17 mouse cellular contexts compared by ENCODE assay signal in genomic region chr3:135578588-135579140, GRCm38 (mm10).
DNase-seq lines count a peak whose midpoint lies in the region; ATAC-seq and TF ChIP-seq lines count a peak whose summit lies in the region.
"Had no signal": no experiment of that assay in that cellular context is flagged by ENCODE, and none has a peak within 500 bp of the region (broad histone marks: within the 10 kb centered on the region; RNA-seq: fewer than 3 reads in every experiment).

No protein-coding gene starts in this region.

- no peak overlapping the region for H3K4me3 ChIP-seq in heart, embryonic 11.5 days (ENCODE audit: low read depth, low read length)
- H3K4me3 ChIP-seq in spleen, adult 2 months (ENCODE audit: extremely low read depth, insufficient read depth, insufficient read length), result no peak overlapping the region
- H3K4me3 ChIP-seq: embryonic facial prominence, embryonic 12.5 days; hindbrain, embryonic 12.5 days; left cerebral cortex, adult 2 months; limb, embryonic 13.5 days; megakaryocyte, embryonic 14.5 days had no signal

- no peaks in the 10 kb centered on the region for H3K36me3 ChIP-seq in heart, embryonic 11.5 days (ENCODE audit: control insufficient read depth, insufficient read depth, low read length)
- H3K36me3 ChIP-seq in spleen, adult 2 months (ENCODE audit: control insufficient read depth, insufficient read depth, low read length), result no peaks in the 10 kb centered on the region
- H3K36me3 ChIP-seq: embryonic facial prominence, embryonic 12.5 days; hindbrain, embryonic 12.5 days had no signal

- WGBS in heart, embryonic 11.5 days (ENCODE audit: insufficient replicate concordance), result 40% methylated on average over 5 of the region's 5 CpGs
- 61% methylated on average over 5 of the region's 5 CpGs for WGBS in spleen, adult 2 months

- peak overlapping the region; percentile 50 for H3K27ac ChIP-seq in heart, embryonic 11.5 days (ENCODE audit: low read depth, low read length)
- 0 out of 2 replicates have a peak overlapping the region, but pooled peaks have one; percentile 2 for H3K27ac ChIP-seq in spleen, adult 2 months (ENCODE audit: insufficient read depth, low read length)
- H3K27ac ChIP-seq: embryonic facial prominence, embryonic 12.5 days; hindbrain, embryonic 12.5 days; left cerebral cortex, adult 2 months; limb, embryonic 13.5 days had no signal

- no peak for DNase-seq in cerebellum, adult 9-11 months
- DNase-seq in heart, adult 11 months, result no peak
- DNase-seq in spleen, adult 2 months (ENCODE audit: low read depth in 1 of 2, low spot score in 2 of 2), result no peak
- DNase-seq in spleen, postnatal 4 days (ENCODE audit: low spot score in 2 of 2), result no peak
- DNase-seq in yolk sac, embryonic 10.5 days (ENCODE audit: low spot score), result peak; percentile 49
- no peak for DNase-seq in thymus, postnatal 25 days
- DNase-seq: adrenal gland, postnatal 14 days; cerebellum, adult 8-10 months; forebrain, postnatal 0 days; kidney, adult 18-20 months had no signal

- TF ChIP-seq POLR2A in spleen, adult 2 months (IDR thresholded peaks at IDR 0.05; ENCODE audit: low read depth, low read length), result no peak

- peak; percentile 50; the same call in 1 of the 2 replicates for ATAC-seq in cerebellum, adult (ENCODE audit: insufficient number of reproducible peaks, low FRiP score, low TSS enrichment)
- ATAC-seq in heart, embryonic 11.5 days (replicated peaks; ENCODE audit: insufficient number of reproducible peaks, low FRiP score, low TSS enrichment), result no peak
- ATAC-seq: forebrain, postnatal 0 days had no signal

- TF ChIP-seq CTCF in spleen, adult 2 months (IDR thresholded peaks at IDR 0.05; ENCODE audit: extremely low read depth, insufficient read depth, insufficient read length, insufficient replicate concordance), result no peak

- H3K9me3 ChIP-seq in heart, embryonic 11.5 days (replicated peaks; ENCODE audit: control insufficient read depth, low read length), result no peaks in the 10 kb centered on the region
- H3K9me3 ChIP-seq: embryonic facial prominence, embryonic 12.5 days; hindbrain, embryonic 12.5 days; limb, embryonic 13.5 days had no signal

- H3K4me1 ChIP-seq in heart, embryonic 11.5 days (ENCODE audit: control insufficient read depth, insufficient read depth, low read length), result peaks cover 24% of the 10 kb centered on the region
- peaks cover 29% of the 10 kb centered on the region; the same call in 1 of the 2 replicates for H3K4me1 ChIP-seq in spleen, adult 2 months (ENCODE audit: control insufficient read depth, insufficient read depth, insufficient read length)

- H3K4me2 ChIP-seq in heart, embryonic 11.5 days, result no peak overlapping the region
- H3K4me2 ChIP-seq: embryonic facial prominence, embryonic 12.5 days; hindbrain, embryonic 12.5 days; limb, embryonic 13.5 days had no signal

- H3K9ac ChIP-seq in heart, embryonic 11.5 days (ENCODE audit: low read depth, low read length), result no peak overlapping the region
- H3K9ac ChIP-seq: embryonic facial prominence, embryonic 12.5 days; forebrain, postnatal 0 days; hindbrain, embryonic 12.5 days; limb, embryonic 13.5 days had no signal

- no peaks in the 10 kb centered on the region for H3K27me3 ChIP-seq in heart, embryonic 11.5 days (ENCODE audit: control insufficient read depth, insufficient read depth, low read length)
- no peaks in the 10 kb centered on the region for H3K27me3 ChIP-seq in spleen, adult 2 months (ENCODE audit: control insufficient read depth, insufficient read depth, low read length)
- H3K27me3 ChIP-seq: embryonic facial prominence, embryonic 12.5 days; hindbrain, embryonic 12.5 days; limb, embryonic 13.5 days; megakaryocyte, embryonic 14.5 days had no signal
